Mouse (Mus musculus): ENCODE data around the gene Mrpl23. TPM values are rescaled to one million over a fixed set of nuclear protein-coding genes. Genes with fewer than 3 reads are reported as not detected.

The Mrpl23 gene
- polyA plus RNA-seq, 1 experiment from 2014 or later, result 25.9 TPM

GRCm38 (mm10) chr7:142574155-142574660 is 41.7 kb downstream of the Mrpl23 start:
- Histone ChIP-seq H3K27ac (peak overlapping the region; percentile 91), H3K4me1 (peaks cover 92% of the 10 kb centered on the region), H3K36me3 (peaks cover 16% of the 10 kb centered on the region), H3K4me3 (0 out of 2 replicates have a peak overlapping the region, but pooled peaks have one; percentile 7), H3K9me3 (replicated peaks) (no peaks in the 10 kb centered on the region), H3K27me3 (ENCODE audit: low read depth, poor library complexity, severe bottlenecking) (no peaks in the 10 kb centered on the region)
- 62% methylated on average over 3 of the region's 3 CpGs for WGBS
- DNase-seq (ENCODE audit: low spot score), result no peak

GRCm38 (mm10) chr7:142574826-142575351 is 42.4 kb downstream of the Mrpl23 start:
- 56% methylated on average over 9 of the region's 9 CpGs for WGBS

GRCm38 (mm10) chr7:142575491-142575890 is 43.0 kb downstream of the Mrpl23 start:
- Histone ChIP-seq H3K4me1 (peaks cover 88% of the 10 kb centered on the region), H3K4me3 (peak overlapping the region; percentile 60), H3K9me3 (replicated peaks) (peaks cover 6% of the 10 kb centered on the region), H3K27ac (peak overlapping the region; percentile 91), H3K36me3 (peaks cover 16% of the 10 kb centered on the region), H3K27me3 (ENCODE audit: low read depth, poor library complexity, severe bottlenecking) (no peaks in the 10 kb centered on the region)
- WGBS, result 61% methylated on average over 12 of the region's 12 CpGs
- no peak for DNase-seq (ENCODE audit: low spot score)

More at GRCm38 (mm10) chr7:142574826-142575351, 42.4 kb downstream of the Mrpl23 start:
- H3K36me3 ChIP-seq, result peaks cover 16% of the 10 kb centered on the region
- peak overlapping the region; percentile 91 for H3K27ac ChIP-seq
- peak overlapping the region; percentile 60 for H3K4me3 ChIP-seq
- H3K4me1 ChIP-seq, result peaks cover 92% of the 10 kb centered on the region
- peaks cover 3% of the 10 kb centered on the region for H3K9me3 ChIP-seq (replicated peaks)
- H3K27me3 ChIP-seq (ENCODE audit: low read depth, poor library complexity, severe bottlenecking), result no peaks in the 10 kb centered on the region
- no peak for DNase-seq (ENCODE audit: low spot score)

- Histone ChIP-seq H3K27me3 (ENCODE audit: low read depth, poor library complexity, severe bottlenecking) (no peaks in the 10 kb centered on the region), H3K9me3 (replicated peaks) (peaks cover 10% of the 10 kb centered on the region), H3K27ac (peak overlapping the region; percentile 91), H3K4me1 (peaks cover 87% of the 10 kb centered on the region), H3K4me3 (peak overlapping the region; percentile 60), H3K36me3 (peaks cover 16% of the 10 kb centered on the region)
- WGBS, result 79% methylated on average over 5 of the region's 5 CpGs
- DNase-seq (ENCODE audit: low spot score), result no peak
These were observed 43.5 kb downstream of the Mrpl23 start for GRCm38 (mm10) chr7:142575971-142576370.

- no peak for DNase-seq (ENCODE audit: low spot score)
- 75% methylated on average over 25 of the region's 25 CpGs for WGBS
- peaks cover 13% of the 10 kb centered on the region for H3K9me3 ChIP-seq (replicated peaks)
- peak overlapping the region; percentile 60 for H3K4me3 ChIP-seq
- peaks cover 82% of the 10 kb centered on the region for H3K4me1 ChIP-seq
- peaks cover 16% of the 10 kb centered on the region for H3K36me3 ChIP-seq
- H3K27me3 ChIP-seq (ENCODE audit: low read depth, poor library complexity, severe bottlenecking), result no peaks in the 10 kb centered on the region
- H3K27ac ChIP-seq, result peak overlapping the region; percentile 91
These were observed 44.2 kb downstream of the Mrpl23 start for GRCm38 (mm10) chr7:142576472-142577326.

- WGBS, result 42% methylated on average over 26 of the region's 26 CpGs
- Histone ChIP-seq H3K36me3 (peaks cover 16% of the 10 kb centered on the region), H3K27me3 (ENCODE audit: low read depth, poor library complexity, severe bottlenecking) (no peaks in the 10 kb centered on the region), H3K9me3 (replicated peaks) (peaks cover 13% of the 10 kb centered on the region), H3K4me1 (peaks cover 70% of the 10 kb centered on the region), H3K27ac (peak overlapping the region; percentile 91), H3K4me3 (peak overlapping the region; percentile 60)
- peak; percentile 77 for DNase-seq (ENCODE audit: low spot score)
These were observed 45.4 kb downstream of the Mrpl23 start for GRCm38 (mm10) chr7:142577806-142578423.

GRCm38 (mm10) chr7:142579069-142579468 is 46.6 kb downstream of the Mrpl23 start:
- Histone ChIP-seq H3K4me3 (no peak overlapping the region), H3K4me1 (peaks cover 58% of the 10 kb centered on the region), H3K27me3 (ENCODE audit: low read depth, poor library complexity, severe bottlenecking) (no peaks in the 10 kb centered on the region), H3K27ac (peak overlapping the region; percentile 91), H3K36me3 (peaks cover 16% of the 10 kb centered on the region), H3K9me3 (replicated peaks) (peaks cover 13% of the 10 kb centered on the region)
- 57% methylated on average over 5 of the region's 5 CpGs for WGBS
- no peak for DNase-seq (ENCODE audit: low spot score)

GRCm38 (mm10) chr7:142580121-142580879 is 47.8 kb downstream of the Mrpl23 start:
- Histone ChIP-seq H3K27me3 (ENCODE audit: low read depth, poor library complexity, severe bottlenecking) (no peaks in the 10 kb centered on the region), H3K4me1 (peaks cover 46% of the 10 kb centered on the region), H3K4me3 (peak overlapping the region; percentile 47), H3K36me3 (peaks cover 16% of the 10 kb centered on the region), H3K9me3 (replicated peaks) (peaks cover 13% of the 10 kb centered on the region), H3K27ac (peak overlapping the region; percentile 80)
- DNase-seq (ENCODE audit: low spot score), result peak; percentile 73
- 44% methylated on average over 26 of the region's 26 CpGs for WGBS

- Histone ChIP-seq H3K4me1 (peaks cover 37% of the 10 kb centered on the region), H3K27ac (no peak overlapping the region; the same call in 1 of the 2 replicates), H3K4me3 (no peak overlapping the region; the same call in 1 of the 2 replicates), H3K27me3 (ENCODE audit: low read depth, poor library complexity, severe bottlenecking) (0 out of 2 replicates have a peak, but pooled peaks cover 2% of the 10 kb centered on the region), H3K36me3 (peaks cover 9% of the 10 kb centered on the region), H3K9me3 (replicated peaks) (peaks cover 13% of the 10 kb centered on the region)
- WGBS, result 60% methylated on average over 7 of the region's 7 CpGs
- no peak for DNase-seq (ENCODE audit: low spot score)
These were observed 48.7 kb downstream of the Mrpl23 start for GRCm38 (mm10) chr7:142581186-142581585.

GRCm38 (mm10) chr7:142581656-142582228 is 49.3 kb downstream of the Mrpl23 start:
- H3K9me3 ChIP-seq (replicated peaks), result peaks cover 13% of the 10 kb centered on the region
- peaks cover 4% of the 10 kb centered on the region for H3K36me3 ChIP-seq
- peak overlapping the region; percentile 75 for H3K27ac ChIP-seq
- peaks cover 32% of the 10 kb centered on the region; the same call in 1 of the 2 replicates for H3K4me1 ChIP-seq
- peak; percentile 65 for DNase-seq (ENCODE audit: low spot score)
- WGBS, result 56% methylated on average over 20 of the region's 20 CpGs
- peak overlapping the region; percentile 39 for H3K4me3 ChIP-seq
- 0 out of 2 replicates have a peak, but pooled peaks cover 2% of the 10 kb centered on the region for H3K27me3 ChIP-seq (ENCODE audit: low read depth, poor library complexity, severe bottlenecking)

- H3K4me1 ChIP-seq, result peaks cover 28% of the 10 kb centered on the region
- peaks cover 11% of the 10 kb centered on the region for H3K9me3 ChIP-seq (replicated peaks)
- no peaks in the 10 kb centered on the region; the same call in 1 of the 2 replicates for H3K36me3 ChIP-seq
- WGBS, result 48% methylated on average over 1 of the region's 1 CpGs
- no peak overlapping the region for H3K27ac ChIP-seq
- DNase-seq (ENCODE audit: low spot score), result no peak
- H3K4me3 ChIP-seq, result no peak overlapping the region
- H3K27me3 ChIP-seq (ENCODE audit: low read depth, poor library complexity, severe bottlenecking), result 0 out of 2 replicates have a peak, but pooled peaks cover 2% of the 10 kb centered on the region
These were observed 52.4 kb downstream of the Mrpl23 start for GRCm38 (mm10) chr7:142584882-142585281.
